Mouse (Mus musculus): Measurements from ENCODE around the gene Acp4. TPM values are rescaled to one million over a fixed set of nuclear protein-coding genes. Genes with fewer than 3 reads are reported as not detected.
A peak's percentile ranks its signal among the peaks of the same experiment; 100 is the strongest.

Gene Acp4
- total and polyA plus RNA-seq, 3 experiments: 0.57 TPM; not detected in 2

GRCm38 (mm10) chr7:44305686-44306085 is 48.5 kb upstream of the Acp4 start:
- H3K9ac ChIP-seq (ENCODE audit: insufficient read depth, low read depth): no peak overlapping the region
- no peak overlapping the region for H3K27ac ChIP-seq (ENCODE audit: insufficient read depth, low read depth)
- in situ Hi-C loops (cut with MboI; ENCODE audit: low pct_ligation_motif_present, low pct_unique_long_range_greater_than_20kb, low sequenced_read_pairs) (no loop called here), dilution Hi-C loops (cut with MboI; ENCODE audit: extremely low pct_ligation_motif_present, extremely low pct_unique_long_range_greater_than_20kb, low sequenced_read_pairs) (no loop called here)
- peaks cover 9 to 35% of the 10 kb centered on the region in 2 experiments for H3K4me1 ChIP-seq (ENCODE audit: control insufficient read depth in 1 of 2, insufficient read depth in 2 of 2)
- H3K36me3 ChIP-seq (replicated peaks in 1 of 2; ENCODE audit: control insufficient read depth in 1 of 2, insufficient read depth in 1 of 2, low read length in 1 of 2): peaks cover 0 to 5% of the 10 kb centered on the region in 2 experiments
- H3K4me3 ChIP-seq (replicated peaks in 1 of 3; ENCODE audit: low read depth in 2 of 3, low read length in 2 of 3, poor library complexity in 1 of 3): peak overlapping the region in 2 of 3 experiments; percentile 29 to 34
- no peak for DNase-seq (ENCODE audit: extremely low read depth)
- TF ChIP-seq MAX (IDR thresholded peaks at IDR 0.05; ENCODE audit: low read length) (0 out of 2 replicates have a peak, but pooled peaks have one; percentile 38), SIN3A (IDR thresholded peaks at IDR 0.05; ENCODE audit: low read length) (0 out of 2 replicates have a peak, but pooled peaks have one; percentile 19), MXI1 (IDR thresholded peaks at IDR 0.05; ENCODE audit: low read depth, low read length) (no peak)
- peak overlapping the region; percentile 39 for H3K4me2 ChIP-seq (ENCODE audit: insufficient read depth, low read depth, poor library complexity, severe bottlenecking)
- H3K27me3 ChIP-seq (replicated peaks): peaks cover 44% of the 10 kb centered on the region
- H3K79me2 ChIP-seq (replicated peaks; ENCODE audit: control insufficient read depth, extremely low read depth, insufficient read depth, poor library complexity, severe bottlenecking): no peaks in the 10 kb centered on the region
- H3K9me3 ChIP-seq (replicated peaks; ENCODE audit: low read length): no peaks in the 10 kb centered on the region

- peak overlapping the region; percentile 74 for H3K27ac ChIP-seq (ENCODE audit: insufficient read depth, low read depth)
Measured at GRCm38 (mm10) chr7:44304775-44305641, 47.8 kb upstream of the Acp4 start.

GRCm38 (mm10) chr7:44304463-44304774 is 47.2 kb upstream of the Acp4 start:
- H3K4me1 ChIP-seq (ENCODE audit: control insufficient read depth in 1 of 2, insufficient read depth in 2 of 2): peaks cover 9 to 29% of the 10 kb centered on the region in 2 experiments
- H3K27me3 ChIP-seq (replicated peaks): peaks cover 34% of the 10 kb centered on the region
- no peaks in the 10 kb centered on the region for H3K79me2 ChIP-seq (replicated peaks; ENCODE audit: control insufficient read depth, extremely low read depth, insufficient read depth, poor library complexity, severe bottlenecking)
- H3K4me2 ChIP-seq (ENCODE audit: insufficient read depth, low read depth, poor library complexity, severe bottlenecking): peak overlapping the region; percentile 77
- H3K9ac ChIP-seq (ENCODE audit: insufficient read depth, low read depth): peak overlapping the region; percentile 93
- in situ Hi-C loops (cut with MboI; ENCODE audit: low pct_ligation_motif_present, low pct_unique_long_range_greater_than_20kb, low sequenced_read_pairs): no loop called here
- TF ChIP-seq RCOR1 (conservative IDR thresholded peaks at IDR 0.05; ENCODE audit: low read depth, low read length): 0 out of 2 replicates have a peak, but pooled peaks have one; percentile 29
- TF ChIP-seq ZMIZ1 (IDR thresholded peaks at IDR 0.05; ENCODE audit: low read depth, low read length): no peak
- peak; percentile 65 for TF ChIP-seq MXI1 (IDR thresholded peaks at IDR 0.05; ENCODE audit: low read depth, low read length)
- TF ChIP-seq SIN3A (IDR thresholded peaks at IDR 0.05; ENCODE audit: low read length): peak; percentile 85; the same call in 1 of the 2 replicates
- TF ChIP-seq UBTF (IDR thresholded peaks at IDR 0.05; ENCODE audit: low read depth, low read length): peak; percentile 74; the same call in 1 of the 2 replicates
- no peak for TF ChIP-seq EP300 (IDR thresholded peaks at IDR 0.05; ENCODE audit: low read length)
- TF ChIP-seq HCFC1 (IDR thresholded peaks at IDR 0.05; ENCODE audit: low read depth, low read length): no peak
- dilution Hi-C loops (cut with MboI; ENCODE audit: extremely low pct_ligation_motif_present, extremely low pct_unique_long_range_greater_than_20kb, low sequenced_read_pairs): no loop called here
- DNase-seq (ENCODE audit: extremely low read depth): no peak
- H3K9me3 ChIP-seq (replicated peaks; ENCODE audit: low read length): no peaks in the 10 kb centered on the region
- H3K4me3 ChIP-seq (replicated peaks in 1 of 3; ENCODE audit: low read depth in 2 of 3, low read length in 2 of 3, poor library complexity in 1 of 3): peak overlapping the region; percentile 70 to 86 (median 81)
- H3K27ac ChIP-seq (ENCODE audit: insufficient read depth, low read depth): peak overlapping the region; percentile 74
- H3K36me3 ChIP-seq (replicated peaks in 1 of 2; ENCODE audit: control insufficient read depth in 1 of 2, insufficient read depth in 1 of 2, low read length in 1 of 2): peaks cover 0 to 5% of the 10 kb centered on the region in 2 experiments

More at GRCm38 (mm10) chr7:44304775-44305641, 47.8 kb upstream of the Acp4 start:
- peak overlapping the region; percentile 39 for H3K4me2 ChIP-seq (ENCODE audit: insufficient read depth, low read depth, poor library complexity, severe bottlenecking)
- dilution Hi-C loops (cut with MboI; ENCODE audit: extremely low pct_ligation_motif_present, extremely low pct_unique_long_range_greater_than_20kb, low sequenced_read_pairs) (no loop called here), in situ Hi-C loops (cut with MboI; ENCODE audit: low pct_ligation_motif_present, low pct_unique_long_range_greater_than_20kb, low sequenced_read_pairs) (no loop called here)
- DNase-seq (ENCODE audit: extremely low read depth): peak; percentile 100
- H3K27me3 ChIP-seq (replicated peaks): peaks cover 38% of the 10 kb centered on the region
- H3K9ac ChIP-seq (ENCODE audit: insufficient read depth, low read depth): peak overlapping the region; percentile 93
- H3K4me1 ChIP-seq (ENCODE audit: control insufficient read depth in 1 of 2, insufficient read depth in 2 of 2): peaks cover 9 to 29% of the 10 kb centered on the region in 2 experiments
- no peaks in the 10 kb centered on the region for H3K79me2 ChIP-seq (replicated peaks; ENCODE audit: control insufficient read depth, extremely low read depth, insufficient read depth, poor library complexity, severe bottlenecking)
- TF ChIP-seq POLR2A (IDR thresholded peaks at IDR 0.05; ENCODE audit: low read depth, low read length): peak; percentile 97
- TF ChIP-seq CHD1 (IDR thresholded peaks at IDR 0.05; ENCODE audit: low read depth, low read length): no peak
- TF ChIP-seq NELFE (IDR thresholded peaks at IDR 0.05; ENCODE audit: low read depth, low read length): peak; percentile 97
- TF ChIP-seq CHD2 (IDR thresholded peaks at IDR 0.05; ENCODE audit: low read length): peak; percentile 99
- TF ChIP-seq TBP (conservative IDR thresholded peaks at IDR 0.05; ENCODE audit: low read depth, low read length): peak; percentile 88
- no peak for TF ChIP-seq ZC3H11A (IDR thresholded peaks at IDR 0.05; ENCODE audit: low read depth, low read length)
- peak; percentile 93 for TF ChIP-seq POLR2AphosphoS2 (IDR thresholded peaks at IDR 0.05; ENCODE audit: low read depth, low read length)
- no peak for TF ChIP-seq GABPA (IDR thresholded peaks at IDR 0.05; ENCODE audit: insufficient replicate concordance, low read depth, low read length)
- TF ChIP-seq IRF4 (IDR thresholded peaks at IDR 0.05; ENCODE audit: low read depth, low read length): 0 out of 2 replicates have a peak, but pooled peaks have one; percentile 20
- peak; percentile 95 for TF ChIP-seq NRF1 (IDR thresholded peaks at IDR 0.05; ENCODE audit: low read depth, low read length)
- TF ChIP-seq MEF2A (IDR thresholded peaks at IDR 0.05; ENCODE audit: borderline replicate concordance, low read depth, low read length): 0 out of 2 replicates have a peak, but pooled peaks have one; percentile 61
- TF ChIP-seq BHLHE40 (IDR thresholded peaks at IDR 0.05; ENCODE audit: low read depth, low read length): no peak
- TF ChIP-seq ZMIZ1 (IDR thresholded peaks at IDR 0.05; ENCODE audit: low read depth, low read length): peak; percentile 94
- no peak for TF ChIP-seq MXI1 (IDR thresholded peaks at IDR 0.05; ENCODE audit: low read depth, low read length)
- peak; percentile 71 for TF ChIP-seq HCFC1 (IDR thresholded peaks at IDR 0.05; ENCODE audit: low read depth, low read length)
- TF ChIP-seq KAT2A (IDR thresholded peaks at IDR 0.05; ENCODE audit: insufficient replicate concordance, low read length): peak; percentile 67; the same call in 1 of the 2 replicates
- peak; percentile 34; the same call in 1 of the 2 replicates for TF ChIP-seq ELF1 (IDR thresholded peaks at IDR 0.05; ENCODE audit: low read depth, low read length)
- peak; percentile 97 for TF ChIP-seq TCF12 (IDR thresholded peaks at IDR 0.05; ENCODE audit: low read depth, low read length)
- 0 out of 2 replicates have a peak, but pooled peaks have one; percentile 47 for TF ChIP-seq MAX (IDR thresholded peaks at IDR 0.05; ENCODE audit: low read length)
- peak overlapping the region; percentile 70 to 86 (median 81) for H3K4me3 ChIP-seq (replicated peaks in 1 of 3; ENCODE audit: low read depth in 2 of 3, low read length in 2 of 3, poor library complexity in 1 of 3)
- peaks cover 0 to 5% of the 10 kb centered on the region in 2 experiments for H3K36me3 ChIP-seq (replicated peaks in 1 of 2; ENCODE audit: control insufficient read depth in 1 of 2, insufficient read depth in 1 of 2, low read length in 1 of 2)
- H3K9me3 ChIP-seq (replicated peaks; ENCODE audit: low read length): no peaks in the 10 kb centered on the region
